Mouse (Mus musculus): ENCODE results near the gene Kcnip3. TPM values are rescaled to one million over a fixed set of nuclear protein-coding genes. Genes with fewer than 3 reads are reported as not detected.

Kcnip3 gene
- not detected in 2 replicates for polyA plus RNA-seq (2012)

DNA sequence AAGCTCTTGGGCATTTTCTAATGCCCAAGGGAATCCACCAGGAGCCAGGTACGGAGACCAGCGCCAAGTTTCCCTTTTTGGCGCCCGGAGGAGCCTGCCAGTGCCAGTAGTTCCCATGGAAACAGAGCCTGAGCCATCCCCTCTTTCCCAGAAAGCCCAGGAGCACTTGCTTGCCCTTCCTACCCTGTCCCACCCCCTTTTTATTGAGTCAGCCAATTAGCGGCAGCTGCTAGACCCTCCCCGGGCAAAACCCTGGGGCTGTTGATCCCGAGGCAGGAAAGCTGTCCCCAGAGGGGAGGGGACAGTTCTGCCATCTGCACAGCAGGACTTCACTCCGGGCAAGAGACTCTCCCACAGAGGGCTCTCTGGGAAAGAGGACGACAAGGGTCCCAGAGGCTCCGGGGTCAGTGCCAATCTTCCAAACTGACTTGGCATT lies at the start of gene Kcnip3:
Gene Kcnip3 (minus strand): TSS at position 89 of the 436 bp plus-strand sequence.
- no peak for TF ChIP-seq GATA1 (IDR thresholded peaks at IDR 0.05; ENCODE audit: low read length)

DNA sequence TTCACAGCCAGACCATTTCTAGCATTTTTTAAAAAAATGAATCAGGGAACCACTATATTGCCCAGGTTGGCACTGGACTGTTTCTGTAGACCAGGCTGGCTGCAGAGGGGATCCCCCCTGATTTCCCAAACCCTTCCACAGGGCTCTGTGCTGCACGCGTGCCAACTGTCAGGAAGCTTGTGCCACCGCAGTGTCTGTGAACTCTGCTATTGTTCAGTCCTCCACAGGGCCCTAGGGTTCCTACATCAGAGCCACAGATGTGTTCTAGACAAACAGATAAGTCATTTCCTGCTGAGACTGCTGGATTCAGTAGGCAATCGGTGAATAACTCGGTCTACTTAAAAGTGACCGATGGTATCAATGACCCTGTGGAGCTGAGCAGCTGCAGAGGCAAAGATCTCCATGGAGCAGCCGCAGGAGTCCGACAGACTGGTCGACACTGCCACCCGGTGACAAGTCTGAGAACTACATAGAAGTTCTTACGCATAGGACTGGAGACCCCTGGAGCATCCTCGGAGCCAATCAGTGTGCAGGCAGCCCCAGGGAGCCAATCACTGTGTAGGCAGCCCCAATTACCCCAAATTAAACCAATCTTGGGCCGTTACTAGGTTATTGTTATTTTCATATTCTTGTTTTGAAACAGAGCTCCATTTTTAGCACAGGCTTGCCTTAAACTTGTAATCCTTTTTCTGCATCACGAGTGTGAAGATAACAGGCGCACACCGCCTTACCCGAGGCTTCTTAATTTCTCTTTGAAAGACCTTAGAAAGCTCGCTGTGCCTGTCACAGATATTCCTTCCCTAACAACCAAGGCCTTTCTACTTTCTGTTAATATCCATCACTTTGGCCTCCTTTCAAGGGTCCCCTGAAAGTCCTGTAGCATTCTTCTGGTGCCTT lies 37.4 kb upstream of the Kcnip3 start:
- TF ChIP-seq GATA1 (IDR thresholded peaks at IDR 0.05; ENCODE audit: low read length): no peak

DNA sequence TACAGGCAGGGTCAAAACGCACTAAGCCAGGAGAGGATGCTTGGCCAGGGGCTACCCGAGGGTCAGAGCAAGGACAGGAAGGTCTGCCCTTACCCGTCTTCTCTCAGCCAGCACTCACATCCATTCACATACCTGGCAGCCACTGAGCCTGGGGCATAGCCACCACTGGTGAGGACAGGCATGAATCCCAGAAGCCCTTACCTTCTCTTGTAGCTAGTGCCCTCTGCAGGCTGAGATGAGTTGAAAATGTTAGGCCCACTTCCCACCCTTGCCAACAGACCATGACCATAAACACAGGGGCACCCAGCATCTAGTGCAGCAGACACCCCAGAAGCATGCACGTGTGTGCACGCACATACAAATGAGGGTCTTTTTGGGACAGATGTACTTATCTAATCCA lies 29.2 kb upstream of the Kcnip3 start:
- TF ChIP-seq GATA1 (IDR thresholded peaks at IDR 0.05; ENCODE audit: low read length): no peak

DNA sequence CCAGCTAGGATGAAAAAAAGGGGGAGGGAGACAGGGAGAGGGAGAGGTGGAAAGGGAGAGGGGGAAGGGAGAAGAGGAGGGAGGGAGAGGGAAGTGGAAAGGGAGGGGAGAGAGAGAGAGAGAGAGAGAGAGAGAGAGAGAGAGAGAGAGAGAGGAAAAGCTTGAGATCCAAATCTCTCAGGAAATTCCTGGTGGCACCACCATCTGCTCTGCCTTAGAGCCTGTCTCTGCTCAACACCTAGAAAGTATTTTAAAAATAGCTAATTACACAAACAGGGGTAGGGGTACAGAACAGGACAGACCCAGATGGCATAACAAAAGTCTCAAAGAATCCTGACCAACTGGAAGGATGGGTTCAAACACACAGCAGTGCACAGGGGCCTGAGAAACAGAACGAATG lies 28.6 kb upstream of the Kcnip3 start:
- TF ChIP-seq GATA1 (IDR thresholded peaks at IDR 0.05; ENCODE audit: low read length): no peak

DNA sequence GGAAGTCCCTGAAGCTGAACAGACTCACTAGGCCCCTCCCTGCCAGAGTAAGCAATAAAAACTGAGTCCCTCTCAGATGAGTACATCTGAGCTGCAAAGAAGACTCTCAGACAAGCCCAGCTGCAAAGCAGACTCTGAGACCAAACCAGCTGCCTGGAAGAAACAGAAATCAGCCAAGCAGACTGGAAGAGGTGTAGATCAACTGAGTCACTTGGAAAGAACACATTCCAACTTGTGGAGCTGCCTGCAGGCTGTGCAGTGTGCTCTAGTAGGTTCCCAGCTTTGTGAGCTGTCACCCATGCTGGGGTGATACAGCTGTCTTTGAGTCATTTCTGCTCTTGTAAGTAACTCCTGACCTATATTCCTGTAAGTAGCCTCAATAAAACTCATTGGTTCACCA lies 27.8 kb upstream of the Kcnip3 start:
- TF ChIP-seq GATA1 (IDR thresholded peaks at IDR 0.05; ENCODE audit: low read length): no peak

DNA sequence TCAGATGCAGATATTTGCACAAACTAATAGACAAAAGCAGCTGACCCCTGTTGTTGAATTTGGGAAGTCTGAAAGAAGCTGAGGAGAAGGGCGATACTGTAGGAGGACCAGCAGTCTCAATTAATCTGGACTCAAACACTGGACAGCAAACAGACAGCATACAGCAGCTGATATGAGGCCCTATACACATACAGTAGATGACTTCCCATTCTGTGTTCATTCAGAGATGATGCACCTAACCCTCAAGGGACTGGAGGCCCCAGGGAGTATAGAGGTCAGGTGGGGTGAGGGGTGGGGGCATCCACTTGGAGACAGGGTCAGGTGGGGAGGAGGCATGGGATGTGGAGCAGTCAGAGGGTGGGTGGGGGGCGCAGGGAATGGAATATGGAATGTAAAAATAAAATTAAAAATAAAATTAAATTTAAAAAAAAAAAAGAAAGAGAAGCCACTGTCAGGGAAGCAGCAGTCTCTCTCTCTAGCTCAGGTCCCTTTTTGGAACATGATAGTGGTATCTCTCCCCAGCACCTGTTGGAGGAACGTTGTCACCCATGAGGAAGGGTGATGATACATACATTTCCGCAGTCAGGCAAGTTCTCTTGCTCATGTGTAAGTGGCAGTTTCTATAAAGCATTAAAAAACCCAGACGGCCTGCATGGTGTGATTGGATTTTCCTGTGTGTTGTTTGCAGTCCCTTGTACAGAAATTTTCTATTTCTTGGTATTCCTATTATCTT lies 26.6 kb upstream of the Kcnip3 start:
- TF ChIP-seq GATA1 (IDR thresholded peaks at IDR 0.05; ENCODE audit: low read length): no peak

DNA sequence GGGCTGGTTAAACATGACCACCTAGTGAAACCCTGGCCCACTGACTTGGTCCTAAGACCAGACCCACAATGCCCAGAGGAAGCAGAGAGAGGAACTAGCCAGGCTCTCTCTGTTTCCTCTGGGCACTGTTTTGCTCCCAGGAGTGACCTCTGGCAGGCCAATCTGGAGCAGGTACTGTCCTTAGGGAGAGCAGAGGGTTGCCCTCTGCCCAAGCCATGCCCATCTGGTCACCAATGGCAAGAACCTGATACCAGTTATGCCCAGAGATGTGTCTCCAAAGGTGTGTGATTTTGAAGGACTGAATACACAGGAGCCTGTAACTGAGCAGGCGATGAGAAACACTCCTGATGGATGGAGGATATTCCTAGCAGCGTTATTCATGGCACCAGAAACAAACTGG lies 19.8 kb upstream of the Kcnip3 start:
- no peak for TF ChIP-seq GATA1 (IDR thresholded peaks at IDR 0.05; ENCODE audit: low read length)

DNA sequence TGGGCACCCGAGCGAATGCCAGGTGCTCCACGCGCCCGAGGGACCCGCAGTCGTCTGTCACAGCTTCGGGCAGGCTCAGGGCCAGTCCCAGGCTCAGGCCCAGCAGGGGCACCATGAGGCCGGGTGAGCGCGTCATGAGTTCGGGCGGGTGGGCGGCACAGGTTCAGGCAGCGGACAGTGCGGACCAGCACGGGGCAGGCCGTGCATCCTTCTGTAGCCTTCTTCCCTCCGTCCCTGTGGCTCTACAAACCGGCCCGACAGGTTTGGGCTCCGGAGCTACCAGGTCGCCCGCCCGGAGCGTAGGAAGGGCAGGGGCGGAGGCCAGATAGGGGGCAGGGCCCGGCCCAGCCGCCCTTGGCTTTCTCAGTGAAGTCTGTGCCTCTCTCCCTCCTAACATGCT lies 19.3 kb upstream of the Kcnip3 start, which contains the start of gene Prom2:
Gene Prom2 (minus strand): TSS at position 283 of the 400 bp plus-strand sequence.
- TF ChIP-seq GATA1 (IDR thresholded peaks at IDR 0.05; ENCODE audit: low read length): no peak

DNA sequence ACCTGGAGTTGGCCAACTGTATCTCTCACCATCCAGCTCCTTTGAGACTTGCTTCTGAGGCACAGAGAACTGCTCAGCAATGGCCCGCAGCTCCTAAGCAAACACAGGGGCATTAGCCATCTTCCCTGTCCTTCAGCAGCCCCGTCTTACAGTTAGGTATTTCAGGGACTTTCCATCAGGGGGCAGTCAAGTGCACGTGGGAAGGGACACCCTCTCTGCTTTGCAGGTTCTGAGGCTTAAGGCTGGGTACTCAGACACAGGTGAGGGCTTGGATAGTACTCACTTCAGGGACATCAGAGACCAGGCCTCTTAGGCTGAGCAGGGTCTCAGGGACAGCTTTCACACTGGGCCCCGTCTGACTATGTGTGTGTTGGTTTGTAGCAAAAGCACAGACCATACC lies 17.6 kb upstream of the Kcnip3 start:
- no peak for TF ChIP-seq GATA1 (IDR thresholded peaks at IDR 0.05; ENCODE audit: low read length)

DNA sequence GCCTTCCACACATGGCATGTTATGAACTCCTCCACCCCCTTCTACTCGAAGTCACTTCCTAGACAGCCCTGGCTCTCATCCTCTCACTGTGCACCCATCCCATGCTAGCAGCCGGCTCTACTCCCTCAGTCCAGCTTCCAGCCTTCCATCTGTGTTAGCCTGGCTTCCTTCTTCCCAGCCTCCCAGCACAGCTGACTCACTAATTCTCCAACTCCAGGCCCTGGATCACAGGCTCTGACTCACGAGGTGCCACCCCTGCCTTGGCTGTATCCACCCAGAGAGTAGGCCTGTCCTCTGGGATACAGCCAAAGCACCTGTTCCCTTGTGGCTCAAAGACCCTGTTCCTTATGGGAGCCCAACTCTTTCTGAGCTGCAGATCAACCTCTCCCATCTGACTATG lies 15.7 kb upstream of the Kcnip3 start:
- no peak for TF ChIP-seq GATA1 (IDR thresholded peaks at IDR 0.05; ENCODE audit: low read length)

DNA sequence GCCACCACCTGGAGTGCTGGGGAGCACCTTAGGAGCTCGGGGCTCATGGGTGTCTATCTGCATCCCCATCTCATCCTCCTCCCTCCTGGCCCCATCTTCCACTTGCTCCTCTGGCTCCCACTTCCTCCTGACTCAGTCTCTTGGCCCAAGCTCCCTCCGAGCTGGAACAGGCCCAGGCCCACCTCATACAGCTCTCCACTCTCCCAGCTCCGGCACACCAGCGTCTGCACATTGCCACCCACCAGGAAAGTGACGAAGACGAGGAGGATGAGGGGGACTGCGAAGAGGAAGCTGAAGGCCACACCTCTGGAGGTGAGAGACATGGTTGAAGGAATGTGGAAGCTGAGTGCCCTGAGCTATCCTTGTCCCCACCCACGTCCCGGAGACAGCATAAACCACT lies 13.5 kb upstream of the Kcnip3 start:
- no peak for TF ChIP-seq GATA1 (IDR thresholded peaks at IDR 0.05; ENCODE audit: low read length)

DNA sequence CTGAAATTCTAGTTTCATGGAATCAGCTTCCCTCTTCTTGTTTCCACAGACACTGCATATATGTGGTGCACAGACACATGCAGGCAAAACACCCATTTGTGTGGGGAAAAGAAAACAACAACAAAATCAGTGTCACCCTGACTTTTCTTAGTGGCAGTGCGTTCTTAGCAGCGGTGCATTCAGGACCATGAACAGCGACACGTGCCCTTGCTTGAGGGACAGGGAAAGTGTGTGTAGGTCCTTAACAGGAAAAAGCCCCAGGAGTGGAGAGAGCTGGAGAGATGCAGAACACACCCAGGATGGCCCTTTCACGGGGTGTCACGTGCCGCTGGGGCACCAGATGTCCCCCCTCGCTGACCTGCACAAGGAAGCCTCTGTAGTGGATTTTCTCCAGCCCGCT lies 10.5 kb upstream of the Kcnip3 start:
- TF ChIP-seq GATA1 (IDR thresholded peaks at IDR 0.05; ENCODE audit: low read length): no peak

DNA sequence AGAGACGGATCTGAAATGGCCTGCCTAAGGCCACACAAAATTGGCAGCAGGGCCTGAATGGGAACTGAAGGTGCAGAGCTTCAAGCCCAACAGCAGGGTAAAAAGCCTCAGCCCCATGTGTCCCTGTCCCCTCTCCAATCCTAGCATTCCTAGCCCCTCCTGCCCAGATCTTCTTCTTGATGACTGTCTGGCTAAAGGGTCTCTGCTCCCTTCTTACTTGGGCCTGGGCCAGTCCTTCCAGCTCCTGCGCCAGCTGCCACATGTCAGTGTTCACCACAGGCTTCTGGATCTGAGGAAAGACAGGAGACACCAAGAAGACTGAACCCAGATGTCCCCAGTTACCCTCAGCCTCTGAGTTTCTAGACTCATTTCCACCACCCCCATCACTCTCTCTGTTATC lies 9.7 kb upstream of the Kcnip3 start:
- TF ChIP-seq GATA1 (IDR thresholded peaks at IDR 0.05; ENCODE audit: low read length): no peak

DNA sequence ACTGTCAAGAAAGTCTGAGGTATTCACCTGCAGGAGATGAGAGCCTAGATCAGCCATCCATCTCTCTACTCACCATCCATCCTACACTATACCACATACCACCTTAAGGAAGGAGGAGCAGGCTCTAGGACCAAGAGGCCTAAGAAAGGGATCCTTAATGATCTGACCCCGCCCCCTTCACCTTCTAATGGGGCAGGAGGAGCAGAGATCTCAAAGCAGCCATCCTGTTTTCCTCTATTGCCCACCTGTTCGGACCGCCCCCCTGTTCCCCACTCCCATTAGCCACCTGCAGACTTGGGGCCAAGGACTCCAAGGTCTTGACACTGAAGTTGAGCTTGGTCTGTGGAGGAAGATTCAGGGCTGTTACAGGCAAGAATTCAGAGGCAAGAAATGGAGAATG lies 8.5 kb upstream of the Kcnip3 start:
- no peak for TF ChIP-seq GATA1 (IDR thresholded peaks at IDR 0.05; ENCODE audit: low read length)

DNA sequence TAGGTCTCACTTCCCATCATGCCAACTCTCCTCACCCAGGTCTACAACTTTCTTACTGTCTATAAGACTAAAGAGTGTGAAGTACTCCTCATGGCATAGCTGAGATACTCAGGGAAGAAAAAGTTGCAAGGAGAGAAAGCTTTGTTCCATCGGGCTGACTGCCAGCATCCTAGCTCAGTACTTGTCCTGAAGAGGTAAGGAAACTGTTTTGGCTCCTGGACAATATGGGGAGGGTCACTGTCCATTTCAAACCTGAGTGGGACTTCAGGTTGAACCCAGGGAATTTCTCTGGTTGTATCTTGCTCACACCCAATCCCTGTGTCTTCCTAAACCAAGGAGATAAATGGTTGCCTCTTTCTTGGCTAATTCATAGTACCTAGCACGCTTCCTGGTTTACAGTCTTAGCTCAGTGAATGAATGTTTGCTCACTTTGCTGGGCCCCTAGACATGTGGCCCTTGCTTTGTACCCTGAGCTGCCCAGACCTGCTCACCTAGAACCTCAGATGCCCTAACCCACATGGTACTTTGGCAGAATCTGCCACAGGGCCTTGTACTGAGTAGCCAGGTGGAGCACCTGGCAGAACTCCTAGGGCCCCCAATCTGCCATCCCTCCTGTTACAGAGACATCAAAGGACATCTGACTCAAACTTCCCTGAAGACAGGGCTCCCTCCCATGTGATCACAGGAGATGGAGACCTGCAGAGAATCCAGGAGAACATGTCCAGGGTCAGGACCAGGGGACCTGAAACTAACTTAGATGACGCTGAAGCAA lies 3.3 kb upstream of the Kcnip3 start:
- no peak for TF ChIP-seq GATA1 (IDR thresholded peaks at IDR 0.05; ENCODE audit: low read length)

All from G1E-ER4 (cell line).